Mouse (Mus musculus): Measurements from ENCODE around the gene Pde4dip.

Gene Pde4dip

DNA sequence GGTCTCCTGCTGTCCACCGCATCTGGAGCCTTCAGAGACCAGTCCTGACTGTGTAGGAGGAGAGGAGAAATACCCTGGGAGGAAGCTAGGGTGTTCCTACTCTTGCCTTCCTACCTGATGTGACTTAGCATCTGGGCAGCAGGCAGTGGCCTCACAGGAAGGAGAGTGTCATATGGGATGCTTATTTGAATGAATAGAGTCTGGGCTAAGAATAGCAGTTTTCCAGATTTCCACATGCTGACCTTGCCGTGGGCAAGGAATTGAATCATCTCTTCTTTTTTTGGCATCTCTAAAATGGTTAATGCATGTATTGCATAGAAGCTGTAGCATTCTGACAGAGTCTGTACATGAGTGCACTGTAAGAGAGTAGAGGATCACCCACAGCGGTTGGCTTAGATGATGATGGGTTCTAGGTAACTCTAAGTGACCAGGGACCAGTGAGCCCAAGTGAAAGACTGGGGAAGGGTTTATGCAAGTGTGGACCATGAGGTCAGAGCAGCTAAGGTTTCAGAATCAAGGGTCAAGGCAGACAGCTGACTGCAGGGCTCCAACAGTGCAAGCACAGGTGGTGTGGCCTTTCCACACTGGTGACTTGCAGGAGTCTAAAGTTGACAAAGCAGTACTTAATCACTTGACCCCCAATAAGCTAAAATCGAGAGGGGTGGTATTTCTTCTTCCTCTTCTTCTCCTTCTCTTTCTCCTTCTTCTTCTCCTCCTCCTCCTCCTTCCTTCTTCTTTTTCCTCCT is 202.0 kb downstream of the Pde4dip start:
- no peak for DNase-seq (ENCODE audit: low read depth, low spot score)

DNA sequence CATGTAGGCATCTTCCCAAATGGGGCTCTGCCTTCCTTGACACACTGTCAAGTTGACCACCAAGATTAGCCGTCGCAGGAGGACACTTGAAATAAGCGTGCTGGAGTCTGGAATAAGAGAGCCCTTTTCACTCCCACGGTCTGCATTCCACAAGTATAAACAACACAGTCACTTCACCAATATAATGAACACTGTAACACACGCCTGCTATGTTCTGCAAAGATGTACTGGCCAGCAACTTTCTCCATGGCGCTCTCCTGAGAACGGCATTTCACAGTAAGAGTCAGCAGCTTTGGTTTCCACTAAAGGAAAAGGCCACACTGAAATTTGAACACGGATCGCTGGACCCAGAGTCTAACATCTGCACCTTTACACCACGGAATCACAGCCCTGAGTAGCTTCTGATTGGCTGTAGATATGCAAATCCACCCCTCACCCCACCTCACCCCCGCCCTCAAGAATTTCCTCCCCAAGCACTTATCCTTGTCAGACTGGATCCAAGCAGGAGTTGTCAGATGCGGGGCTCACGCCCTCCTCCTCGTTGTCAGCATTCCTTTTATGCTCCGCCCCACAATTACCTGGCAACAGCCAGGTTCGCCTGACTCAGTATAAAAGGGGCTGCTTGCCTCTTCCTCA is 204.8 kb downstream of the Pde4dip start:
- DNase-seq (ENCODE audit: low read depth, low spot score) = peak; percentile 92

DNA sequence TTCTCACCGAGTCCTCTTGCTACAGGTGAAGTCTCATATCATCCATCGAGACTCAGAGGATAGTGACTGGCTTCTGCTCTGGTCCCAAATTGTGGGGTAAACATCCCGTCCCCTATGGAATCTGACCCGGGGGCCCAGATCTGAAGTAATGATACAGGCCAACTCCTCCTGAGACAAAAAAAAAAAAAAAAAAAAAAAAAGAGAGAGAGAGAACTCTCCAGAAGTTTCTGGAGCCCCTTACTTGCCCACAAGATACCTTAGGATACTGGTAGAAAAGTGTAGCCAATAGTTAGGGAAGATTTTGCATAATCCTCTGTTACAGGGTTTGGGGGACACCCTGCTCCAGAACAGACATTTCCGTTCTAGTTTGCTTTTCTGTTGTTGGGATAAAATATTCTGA is 205.9 kb downstream of the Pde4dip start:
- DNase-seq (ENCODE audit: low read depth, low spot score) = no peak

DNA sequence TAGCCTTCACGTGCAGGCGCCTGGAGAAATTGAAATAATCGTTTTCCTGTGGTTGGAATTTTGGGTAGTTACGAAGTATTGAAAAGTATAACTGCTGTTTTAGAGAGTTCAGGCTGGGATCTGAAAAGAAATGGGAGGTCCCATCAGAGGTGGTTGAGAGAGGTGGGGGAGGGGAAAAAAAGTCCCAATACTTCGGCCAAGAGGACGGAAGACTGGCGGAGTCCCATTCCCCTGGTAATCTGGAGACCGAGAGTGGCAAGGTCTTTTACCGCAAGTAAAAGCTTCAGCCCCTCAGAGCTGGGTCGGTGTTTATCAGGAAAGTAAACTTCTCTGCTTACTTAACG is 206.4 kb downstream of the Pde4dip start:
- DNase-seq (ENCODE audit: low read depth, low spot score) = no peak

DNA sequence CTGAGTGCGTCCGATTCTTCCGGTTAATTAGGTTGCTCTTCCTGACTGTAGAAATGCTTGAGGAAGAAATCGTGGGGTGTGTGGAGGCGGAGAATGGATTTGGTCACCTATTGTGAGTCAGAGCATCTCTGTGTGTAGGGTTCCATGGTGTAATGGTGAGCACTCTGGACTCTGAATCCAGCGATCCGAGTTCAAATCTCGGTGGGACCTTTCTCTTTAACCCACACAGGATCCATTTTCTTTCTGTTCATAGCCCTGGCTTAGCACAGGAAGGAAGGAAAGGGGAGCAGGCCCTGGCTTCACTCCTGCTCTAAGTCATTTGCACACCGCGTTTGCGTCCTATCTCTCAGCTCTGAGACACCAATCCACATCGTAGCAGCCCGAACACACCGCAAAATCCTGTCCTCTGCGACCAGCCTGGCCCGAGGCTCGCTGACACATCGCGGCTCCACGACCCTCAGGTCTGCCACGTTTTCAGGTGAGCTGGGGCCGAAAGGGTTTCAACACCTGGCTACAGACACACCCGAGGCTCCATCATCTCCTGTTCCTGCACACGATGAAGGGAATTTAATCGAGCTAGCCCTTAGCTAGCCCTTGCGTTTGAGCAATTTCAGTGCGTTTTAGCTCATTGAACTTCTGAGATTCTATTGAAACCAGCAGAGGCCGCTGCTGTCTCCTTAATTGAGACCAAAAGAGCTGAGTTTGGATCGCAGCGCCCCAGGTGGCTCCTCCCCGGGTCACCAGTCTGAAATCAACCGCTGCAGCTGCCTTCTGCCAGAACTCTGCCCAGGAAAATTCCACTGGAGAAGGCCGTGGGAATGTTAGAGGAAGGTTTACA is 207.0 kb downstream of the Pde4dip start:
- DNase-seq (ENCODE audit: low read depth, low spot score) = peak; percentile 91

DNA sequence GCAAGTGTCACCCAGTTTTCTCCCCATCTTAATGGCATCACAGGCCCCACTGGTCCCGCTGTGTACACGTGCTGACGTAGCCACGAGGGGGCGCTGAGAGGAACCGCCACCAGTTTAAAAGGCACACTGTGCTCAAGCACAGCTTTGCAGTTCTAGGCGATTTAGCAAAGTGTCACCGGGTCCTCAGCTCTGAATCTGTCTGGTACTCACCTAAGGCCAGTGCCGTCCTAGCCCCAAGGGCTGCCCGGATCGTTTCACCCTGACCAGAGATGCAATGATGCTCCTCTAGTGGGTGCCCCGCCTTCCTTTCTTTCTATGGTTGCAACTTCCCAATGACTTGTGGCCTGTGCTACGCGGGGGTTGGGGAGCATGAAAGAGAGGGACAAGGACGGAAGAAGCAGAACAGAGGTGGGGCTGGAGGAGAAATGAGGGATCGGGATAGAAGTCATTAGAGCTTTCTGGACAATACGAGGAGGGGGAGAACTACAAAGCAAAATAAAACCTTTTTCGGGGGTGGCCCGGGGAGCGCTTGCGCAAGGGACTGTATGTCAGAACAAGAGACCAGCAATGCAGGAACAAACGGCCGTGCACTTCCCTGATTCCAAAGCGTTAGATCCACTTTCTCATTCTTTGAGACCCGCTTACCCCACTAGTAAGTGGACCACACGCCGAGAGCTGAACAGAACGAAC is 207.7 kb downstream of the Pde4dip start:
- peak; percentile 87 for DNase-seq (ENCODE audit: low read depth, low spot score)

DNA sequence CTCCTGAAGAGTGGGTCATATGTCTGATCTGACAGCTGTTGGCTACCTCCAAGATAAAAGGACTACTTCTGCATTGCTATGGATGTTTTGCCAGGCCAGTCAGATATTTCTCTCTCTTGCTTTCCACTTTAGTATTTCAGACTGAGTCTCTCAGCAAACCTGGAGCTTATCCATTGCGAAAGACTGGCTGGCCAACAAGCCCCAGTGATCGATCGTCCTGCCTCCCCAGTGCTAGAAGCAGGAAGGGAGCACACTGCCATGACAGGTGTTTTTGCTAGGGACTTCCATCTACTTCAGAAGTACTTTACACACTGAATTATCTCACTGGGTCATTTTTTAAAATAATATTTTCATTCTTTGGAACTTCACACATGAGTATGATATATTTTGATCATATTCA is 210.1 kb downstream of the Pde4dip start:
- no peak for DNase-seq (ENCODE audit: low read depth, low spot score)

DNA sequence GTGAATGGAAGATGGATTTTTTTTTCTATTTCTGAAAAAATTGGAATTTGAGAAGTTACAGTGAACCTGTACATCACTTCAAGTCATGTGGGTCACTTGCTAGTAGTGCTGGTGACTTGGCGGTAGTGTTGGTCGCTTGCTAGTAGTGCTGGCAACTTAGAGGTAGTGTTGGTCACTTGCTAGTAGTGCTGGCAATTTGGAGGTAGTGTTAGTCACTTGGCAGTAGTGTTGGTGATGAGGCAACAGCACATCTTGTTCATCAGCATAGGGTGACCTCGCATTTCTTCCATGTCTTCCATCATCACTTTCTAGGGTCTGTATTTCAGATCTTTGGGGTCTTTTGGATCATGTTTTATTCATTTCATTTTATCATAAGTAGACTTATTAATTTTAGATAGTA is 212.4 kb downstream of the Pde4dip start:
- no peak for DNase-seq (ENCODE audit: low read depth, low spot score)

DNA sequence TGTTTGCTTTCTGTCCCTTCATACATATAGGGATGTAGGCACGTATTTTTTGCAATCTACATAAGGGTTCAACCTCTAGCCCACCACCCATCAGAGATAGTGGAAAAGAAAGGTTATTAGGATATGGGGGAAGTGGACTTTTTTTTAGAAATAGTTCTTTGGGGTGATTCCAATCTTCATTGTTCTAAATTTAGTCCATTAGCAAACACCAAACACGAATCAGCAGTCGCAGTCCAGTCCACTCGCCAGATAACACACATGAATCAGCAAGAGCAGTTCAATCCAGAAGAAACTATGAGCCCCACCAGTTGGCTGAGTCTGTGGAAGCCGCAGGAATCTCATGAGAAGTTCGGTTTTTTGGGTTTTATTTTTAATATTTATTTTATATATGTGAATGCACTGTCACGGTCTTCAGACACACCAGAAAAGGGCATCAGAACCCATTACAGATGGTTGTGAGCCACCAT is 213.8 kb downstream of the Pde4dip start, which contains the start of gene Gm17651:
Gm17651 (minus strand) TSS at position 51 of the 467 bp plus-strand sequence.
- no peak for DNase-seq (ENCODE audit: low read depth, low spot score)

DNA sequence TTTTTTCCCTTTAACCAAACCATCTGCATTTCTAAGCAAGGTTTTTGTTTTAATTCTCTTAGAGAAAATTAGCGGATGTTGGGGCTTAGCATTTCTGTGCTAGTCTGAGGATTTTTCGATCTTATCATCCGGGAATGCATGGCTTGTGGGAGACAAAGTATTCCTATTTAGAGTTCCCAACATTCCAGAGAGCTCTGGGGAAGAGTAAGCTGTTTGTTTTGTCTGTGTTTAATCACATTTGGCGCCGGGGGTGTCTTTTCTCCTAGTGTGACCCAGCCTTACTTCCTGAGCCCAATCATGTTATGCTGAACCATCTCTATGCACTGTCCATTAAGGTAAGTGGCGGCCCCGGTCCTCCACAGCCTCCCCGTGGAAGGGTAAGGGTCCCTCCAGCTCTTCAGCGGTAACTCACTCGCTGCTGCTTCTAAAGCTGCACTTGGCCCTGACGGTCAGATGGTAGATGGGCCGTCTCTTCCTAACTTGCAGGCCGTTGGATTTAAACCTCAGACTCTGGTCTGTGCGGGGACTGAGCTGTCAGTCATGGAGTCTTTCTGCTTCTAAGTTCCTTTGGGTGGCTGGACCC is 221.3 kb downstream of the Pde4dip start:
- no peak for DNase-seq (ENCODE audit: low read depth, low spot score)

DNA sequence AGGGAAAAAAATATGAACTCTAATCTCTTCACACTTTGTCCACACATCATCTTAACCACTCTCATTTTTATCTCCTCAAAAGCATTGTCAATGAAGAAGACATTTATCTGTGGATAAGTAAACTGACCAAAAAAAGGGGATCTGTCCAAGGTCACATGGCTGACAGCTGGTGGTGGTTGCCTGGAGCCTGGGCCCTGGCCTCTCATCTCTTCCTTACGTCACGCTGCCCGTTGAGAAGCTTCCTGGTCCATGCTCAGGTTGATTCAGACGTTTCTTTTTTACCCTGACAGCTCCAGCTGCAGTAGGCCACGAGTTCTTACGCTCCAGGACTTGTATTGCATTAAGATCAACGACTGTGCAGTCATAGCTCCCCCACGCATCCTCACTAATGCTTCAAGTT is 222.4 kb downstream of the Pde4dip start:
- DNase-seq (ENCODE audit: low read depth, low spot score) = no peak

DNA sequence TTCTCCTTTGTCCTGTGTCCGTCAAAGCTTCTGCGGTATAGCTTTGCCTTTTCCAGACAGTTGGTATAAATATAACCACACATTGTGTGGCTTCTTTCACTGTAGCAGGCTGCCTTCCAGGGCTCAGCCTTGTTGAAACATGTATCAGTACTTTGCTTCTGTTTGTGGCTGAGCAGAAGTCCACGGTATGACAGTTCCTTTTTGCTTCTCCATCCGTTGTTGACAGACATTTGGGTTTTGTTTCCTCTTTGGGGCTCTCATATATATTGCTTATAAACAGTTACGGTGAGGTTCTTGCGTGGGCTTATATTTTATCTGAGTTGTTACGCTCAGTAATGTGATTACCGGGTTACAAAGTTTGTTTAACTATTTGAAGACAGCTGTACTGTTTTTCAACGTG is 223.0 kb downstream of the Pde4dip start:
- DNase-seq (ENCODE audit: low read depth, low spot score) = no peak

DNA sequence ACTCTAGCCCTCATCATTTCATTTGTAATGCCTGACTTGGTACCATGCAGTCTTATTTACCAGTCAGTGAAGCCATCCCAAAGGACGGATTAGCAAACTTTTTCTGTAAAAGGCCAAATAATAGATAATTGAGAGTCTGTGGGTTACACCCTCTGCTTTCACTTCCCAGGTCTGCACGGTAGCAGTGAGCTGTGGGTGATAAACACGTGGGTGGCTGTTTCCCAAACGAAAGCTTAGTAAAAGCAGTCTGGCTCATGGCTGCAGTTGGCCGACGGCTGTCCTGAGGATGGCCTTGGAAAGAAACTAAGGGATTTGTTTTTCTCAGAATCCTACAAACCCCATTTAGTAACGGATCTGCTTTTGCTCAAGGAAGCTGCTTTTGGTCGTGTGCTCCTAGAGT is 227.3 kb downstream of the Pde4dip start:
- no peak for DNase-seq (ENCODE audit: low read depth, low spot score)

DNA sequence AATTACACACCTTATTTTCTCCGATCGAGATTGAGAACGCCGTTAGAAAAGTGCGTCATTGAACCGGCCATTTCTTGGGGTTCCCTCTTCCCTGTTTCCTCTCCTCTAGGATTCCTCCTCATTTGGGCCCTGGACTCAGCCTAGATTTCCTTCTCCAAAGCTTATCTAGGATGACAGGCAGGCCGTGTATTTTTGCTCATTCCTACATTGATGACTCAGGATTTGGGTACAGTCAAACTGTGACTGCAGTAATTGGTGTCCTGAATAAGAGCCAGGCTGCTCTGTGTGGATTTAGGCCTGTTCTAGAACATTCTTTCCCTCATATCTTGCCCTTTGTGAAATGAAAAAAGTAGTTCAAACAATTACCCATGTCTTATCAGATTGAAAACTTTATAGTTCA is 228.8 kb downstream of the Pde4dip start:
- DNase-seq (ENCODE audit: low read depth, low spot score) = no peak

DNA sequence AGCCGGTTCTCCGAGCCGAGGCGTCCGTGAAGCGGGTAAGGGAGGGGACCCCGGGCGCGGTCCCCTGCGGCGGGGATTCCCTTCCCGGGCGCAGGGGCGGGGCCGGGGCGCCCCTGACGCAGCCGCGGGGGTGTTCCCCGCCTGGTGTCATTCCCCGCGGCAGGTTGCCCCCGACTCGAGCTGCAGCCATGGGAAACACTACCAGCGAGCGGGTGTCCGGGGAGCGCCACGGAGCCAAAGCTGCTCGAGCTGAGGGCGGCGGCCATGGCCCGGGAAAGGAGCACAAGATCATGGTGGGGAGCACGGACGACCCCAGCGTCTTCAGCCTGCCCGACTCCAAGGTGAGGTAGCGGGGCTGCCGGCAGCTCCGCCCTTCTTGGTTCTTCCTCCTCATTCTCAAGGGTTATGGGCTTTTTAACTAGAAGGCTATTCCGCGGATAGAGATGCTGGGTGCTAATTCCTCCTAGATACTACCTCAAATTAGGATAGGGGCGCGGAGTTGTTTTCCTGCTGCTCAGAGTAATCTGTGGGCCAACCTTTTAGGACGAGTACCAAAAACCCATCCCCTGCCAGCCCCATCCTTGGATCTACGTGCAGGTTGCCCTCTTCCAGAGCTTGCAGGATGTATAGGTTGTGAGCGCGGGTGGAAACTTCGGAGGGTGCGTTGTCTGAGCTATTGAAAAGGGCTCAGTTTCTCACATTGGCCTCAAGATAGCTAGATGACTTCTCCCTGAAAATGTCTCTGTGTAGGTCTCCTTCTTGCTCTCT is 229.9 kb downstream of the Pde4dip start:
- peak; percentile 79 for DNase-seq (ENCODE audit: low read depth, low spot score)

DNA sequence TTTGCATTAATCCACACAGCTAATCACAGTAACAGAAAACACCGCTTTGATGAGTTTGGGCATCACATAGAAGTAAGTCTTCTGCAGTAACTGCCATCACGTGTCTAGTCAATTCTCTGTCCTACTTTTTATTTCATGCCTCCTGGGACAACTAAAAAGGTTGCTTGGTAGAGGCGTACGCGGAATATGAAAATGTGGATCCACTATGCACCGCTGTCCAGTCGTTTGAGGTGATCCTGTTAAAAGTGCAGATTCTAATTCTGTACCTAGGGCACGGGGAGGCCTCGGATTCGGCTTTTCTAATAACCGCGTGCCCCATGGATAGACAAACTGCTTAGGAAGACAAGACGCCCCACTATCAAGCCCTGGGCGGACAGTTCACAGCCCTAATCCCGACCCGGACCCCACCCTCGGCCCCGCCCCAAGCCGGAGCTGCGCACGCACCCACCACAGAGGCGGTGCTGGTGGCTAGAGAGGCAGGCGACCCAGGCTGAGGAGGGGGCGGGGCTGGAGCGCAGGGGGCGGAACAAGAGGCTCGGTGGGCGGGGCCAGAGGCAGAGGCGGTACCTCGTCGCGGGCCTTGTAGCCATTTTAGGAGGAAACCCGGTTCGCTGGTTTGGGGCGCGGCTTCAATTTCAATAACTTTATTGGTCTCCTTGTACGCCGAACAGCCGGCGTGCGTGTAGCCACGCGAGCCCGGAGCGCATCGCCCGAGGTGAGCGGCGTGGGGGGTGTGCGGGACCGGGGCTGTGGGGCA is 230.7 kb downstream of the Pde4dip start, which contains the start of gene Prkab2:
Prkab2 (plus strand) TSS at position 539 of the 757 bp plus-strand sequence.
- peak; percentile 98 for DNase-seq (ENCODE audit: low read depth, low spot score)

DNA sequence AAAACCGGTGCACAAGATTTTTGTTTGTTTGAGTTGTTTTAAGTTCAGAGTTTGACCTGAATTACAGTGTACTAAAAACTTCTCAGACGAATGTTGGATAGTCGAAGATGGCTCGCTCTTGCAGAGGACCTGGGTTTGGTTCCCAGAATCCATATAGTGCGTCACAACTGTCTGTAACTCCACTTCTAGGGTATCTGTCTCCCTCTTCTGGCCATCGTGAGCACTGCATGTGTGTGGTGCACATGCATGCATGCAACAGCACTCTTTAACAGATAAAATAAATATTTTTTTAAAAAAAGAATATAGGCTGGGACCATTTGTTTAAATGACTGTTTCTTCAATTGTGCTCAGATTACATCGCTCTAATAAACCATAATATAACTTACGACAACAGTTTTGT is 233.6 kb downstream of the Pde4dip start:
- DNase-seq (ENCODE audit: low read depth, low spot score) = peak; percentile 80

DNA sequence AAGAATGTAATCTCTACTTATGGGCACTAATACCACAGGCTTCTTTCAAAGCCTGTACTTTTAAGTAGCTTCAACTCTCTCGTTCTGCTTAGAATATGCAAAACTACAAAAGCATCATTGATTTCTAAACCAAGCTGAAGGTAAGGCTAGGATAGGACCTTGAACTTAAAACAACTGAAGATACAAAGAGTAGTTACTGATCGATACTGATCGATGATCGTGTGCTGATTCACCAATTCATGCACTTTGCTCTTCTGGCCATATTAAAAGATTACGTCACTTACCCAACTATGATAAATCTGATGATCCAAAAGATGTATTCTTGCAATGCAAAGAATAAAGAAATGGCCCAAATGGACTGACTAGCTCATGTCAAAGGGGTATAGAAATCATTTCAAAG is 234.7 kb downstream of the Pde4dip start:
- DNase-seq (ENCODE audit: low read depth, low spot score) = no peak

DNA sequence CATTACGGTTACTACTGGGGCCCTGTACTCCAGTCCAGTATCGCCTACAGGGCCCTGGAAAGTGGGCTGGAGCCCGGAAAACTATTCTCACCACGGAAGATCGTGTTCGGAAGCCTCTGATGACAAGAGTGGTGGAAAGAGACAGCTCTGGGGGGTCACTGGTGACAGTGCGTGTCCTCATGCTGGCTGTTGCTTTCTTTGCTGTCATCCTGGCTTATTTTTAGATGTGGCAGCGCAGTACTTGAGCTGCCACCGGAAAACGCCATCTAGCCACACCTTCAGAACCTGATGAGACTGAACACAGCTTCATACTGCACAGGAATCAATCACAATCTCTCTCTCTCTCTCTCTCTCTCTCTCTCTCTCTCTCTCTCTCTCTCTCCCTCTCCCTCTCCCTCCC is 236.9 kb downstream of the Pde4dip start:
- no peak for DNase-seq (ENCODE audit: low read depth, low spot score)

DNA sequence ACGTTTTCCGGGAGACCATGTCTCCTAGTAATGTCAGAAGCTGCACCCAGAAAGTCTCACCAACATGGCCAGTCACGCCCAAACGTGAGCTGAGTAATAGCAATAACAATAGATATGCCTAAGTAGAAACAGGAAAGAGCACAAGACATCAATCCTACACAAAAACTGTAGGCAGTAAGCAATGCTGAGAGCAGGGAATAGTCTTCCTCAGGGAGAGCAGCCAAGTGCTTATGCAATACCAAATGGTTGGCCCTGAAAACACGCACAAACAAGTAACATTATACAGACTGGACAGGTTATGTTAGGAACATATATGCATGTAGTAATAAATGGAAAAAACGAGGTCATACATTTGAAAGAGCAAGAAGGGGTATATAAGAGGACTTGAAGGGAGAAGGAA is 239.0 kb downstream of the Pde4dip start:
- DNase-seq (ENCODE audit: low read depth, low spot score) = no peak
